Mouse (Mus musculus) spleen, adult 2 months (tissue): ENCODE measurements around the gene Defb13.

Source experiments
- CTCF ChIP-seq: fragments of 200-500 bp; IDR thresholded peaks from 2 replicates; pipeline ENCODE4 v1.5.1; 2011; ENCODE audit warnings: mild to moderate bottlenecking, inconsistent platforms; ENCODE audit not compliant: insufficient read depth, insufficient read length, insufficient replicate concordance; ENCODE audit errors: extremely low read depth
- POLR2A ChIP-seq: fragments of 200-500 bp; IDR thresholded peaks from 2 replicates; pipeline ENCODE4 v1.6.1; 2011; ENCODE audit warnings: low read depth, low read length, inconsistent platforms

DNA sequence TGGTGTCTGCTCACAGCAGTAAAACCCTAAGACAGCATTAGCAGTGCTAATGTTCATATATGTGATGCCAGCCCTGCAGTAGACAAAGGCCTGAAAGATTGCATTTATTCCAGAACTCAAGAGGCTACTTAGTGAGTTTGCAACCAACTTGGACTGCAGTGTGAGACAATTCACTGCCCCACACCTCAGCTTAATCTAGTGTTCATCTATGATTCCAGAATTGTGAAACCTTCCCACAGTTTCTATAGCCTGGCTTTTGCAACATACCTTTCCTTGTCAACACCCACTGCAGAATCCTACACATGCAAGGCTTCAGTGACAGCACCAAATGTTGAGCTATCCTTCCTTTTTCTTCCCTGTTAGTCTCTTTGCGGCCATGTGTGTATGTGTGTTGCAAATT, 20.1 kb downstream of the Defb13 start:
- TF ChIP-seq CTCF, result no peak
- no peak for TF ChIP-seq POLR2A
